ENCODE assay signal across 10 mouse cellular contexts in the genomic region with DNA sequence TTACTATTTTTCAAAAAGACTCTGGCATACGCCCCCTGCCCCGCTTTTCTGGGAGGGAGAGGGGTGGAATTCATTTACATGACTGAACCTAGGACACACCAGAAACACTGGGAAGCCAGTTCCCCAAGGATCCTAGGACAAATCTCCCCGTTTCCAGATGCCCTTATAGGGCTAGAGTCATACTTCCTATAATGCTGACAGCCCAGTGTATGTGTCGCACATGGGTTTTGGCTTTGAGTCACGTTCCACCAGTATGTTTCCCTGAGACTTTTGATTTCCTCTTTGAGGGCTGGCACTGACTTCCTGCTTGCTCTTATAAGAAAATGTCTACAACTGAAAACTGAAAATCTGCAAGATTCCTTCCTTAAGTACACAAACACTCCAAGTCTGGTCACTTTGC. TPM values are rescaled to one million over a fixed set of nuclear protein-coding genes. Genes with fewer than 3 reads are reported as not detected.
A peak's percentile ranks its signal among the peaks of the same experiment; 100 is the strongest.
DNase-seq lines count a peak whose midpoint lies in the region; ATAC-seq and TF ChIP-seq lines count a peak whose summit lies in the region.
"Had no signal": no experiment of that assay in that cellular context is flagged by ENCODE, and none has a peak within 500 bp of the region (broad histone marks: within the 10 kb centered on the region; RNA-seq: fewer than 3 reads in every experiment).

No protein-coding gene starts in this region.

- no peaks in the 10 kb centered on the region for H3K9me3 ChIP-seq in kidney, embryonic 16.5 days (ENCODE audit: low read length)
- no peaks in the 10 kb centered on the region for H3K9me3 ChIP-seq in heart, postnatal 0 days (replicated peaks; ENCODE audit: control insufficient read depth, low read length)
- H3K9me3 ChIP-seq: liver, embryonic 13.5 days; midbrain, embryonic 15.5 days had no signal

- H3K36me3 ChIP-seq in kidney, embryonic 16.5 days (ENCODE audit: insufficient read depth, low read length) = no peaks in the 10 kb centered on the region
- no peaks in the 10 kb centered on the region for H3K36me3 ChIP-seq in heart, postnatal 0 days (replicated peaks; ENCODE audit: control insufficient read depth, insufficient read depth, low read length)
- H3K36me3 ChIP-seq: liver, embryonic 13.5 days; midbrain, embryonic 15.5 days had no signal

- no peaks in the 10 kb centered on the region for H3K27me3 ChIP-seq in kidney, embryonic 16.5 days (ENCODE audit: insufficient read depth, low read length)
- H3K27me3 ChIP-seq in heart, postnatal 0 days (ENCODE audit: control insufficient read depth, insufficient read depth, low read length) = no peaks in the 10 kb centered on the region
- H3K27me3 ChIP-seq: midbrain, embryonic 15.5 days had no signal

- H3K4me1 ChIP-seq in kidney, embryonic 16.5 days (ENCODE audit: insufficient read depth, low read length) = peaks cover 40% of the 10 kb centered on the region
- H3K4me1 ChIP-seq in heart, postnatal 0 days (ENCODE audit: control insufficient read depth, insufficient read depth) = peaks cover 25% of the 10 kb centered on the region
- H3K4me1 ChIP-seq: liver, embryonic 13.5 days had no signal

- TF ChIP-seq CTCF in heart, postnatal 0 days (IDR thresholded peaks at IDR 0.05; ENCODE audit: low read depth) = no peak

- no peak overlapping the region for H3K9ac ChIP-seq in kidney, embryonic 16.5 days (replicated peaks; ENCODE audit: low read length)
- no peak overlapping the region for H3K9ac ChIP-seq in heart, postnatal 0 days (replicated peaks; ENCODE audit: low read depth, low read length)
- H3K9ac ChIP-seq: liver, embryonic 13.5 days; midbrain, embryonic 15.5 days had no signal

- ATAC-seq in kidney, embryonic 16.5 days (ENCODE audit: low FRiP score, low TSS enrichment) = no peak
- ATAC-seq in CD4-positive, CD25-positive, alpha-beta regulatory T cell, adult 4 months = peak; percentile 64
- no peak for ATAC-seq in heart, postnatal 0 days (ENCODE audit: insufficient read depth, low read depth)

- WGBS in kidney, embryonic 16.5 days = 69% methylated on average over 5 of the region's 5 CpGs
- 64% methylated on average over 5 of the region's 5 CpGs for WGBS in heart, postnatal 0 days

- H3K4me2 ChIP-seq in kidney, embryonic 16.5 days (replicated peaks; ENCODE audit: low read depth, low read length) = no peak overlapping the region
- no peak overlapping the region for H3K4me2 ChIP-seq in heart, postnatal 0 days (ENCODE audit: low read depth, low read length)
- H3K4me2 ChIP-seq: liver, embryonic 13.5 days; midbrain, embryonic 15.5 days had no signal

- no peak for DNase-seq in kidney, postnatal 10 days
- DNase-seq in 416B (ENCODE audit: low read depth) = peak; percentile 73
- no peak for DNase-seq in heart, postnatal 0 days (ENCODE audit: low spot score)
- DNase-seq in layer of hippocampus, postnatal 36 days = no peak
- no peak for DNase-seq in adrenal gland, postnatal 14 days

- H3K4me3 ChIP-seq in kidney, embryonic 16.5 days (ENCODE audit: low read length) = no peak overlapping the region
- no peak overlapping the region for H3K4me3 ChIP-seq in heart, postnatal 0 days (ENCODE audit: low read depth, low read length)
- H3K4me3 ChIP-seq: liver, embryonic 13.5 days; midbrain, embryonic 15.5 days had no signal

- H3K27ac ChIP-seq in kidney, embryonic 16.5 days (ENCODE audit: low read length) = peak overlapping the region; percentile 44; the same call in 1 of the 2 replicates
- peak overlapping the region; percentile 26; the same call in 1 of the 2 replicates for H3K27ac ChIP-seq in heart, postnatal 0 days (ENCODE audit: low read depth)
- H3K27ac ChIP-seq: liver, embryonic 13.5 days; midbrain, embryonic 15.5 days had no signal

- TF ChIP-seq EP300 in heart, postnatal 0 days (IDR thresholded peaks at IDR 0.05; ENCODE audit: low read depth) = no peak

RNA-seq across cellular contexts. Expression of a gene that starts 3.5 kb away (rescaled TPM):
- 12.2 and 13.3 TPM in 2 replicates for polyA plus RNA-seq in kidney, embryonic 16.5 days (2015; fragmentation: Nextera tagmentation; extraction: Ambion mirVana)
- polyA plus RNA-seq in CD4-positive, CD25-positive, alpha-beta regulatory T cell, adult 4 months (2017; shearing (Covaris generic)) = not detected
- total RNA-seq in heart, postnatal 0 days (2014; rRNA removed; ENCODE audit: low replicate concordance) = 265 and 376 TPM in 2 replicates
- 15.3 and 24.4 TPM in 2 replicates for polyA plus RNA-seq in heart, postnatal 0 days (2015; fragmentation: Nextera tagmentation; extraction: Ambion mirVana)
- total RNA-seq in layer of hippocampus, postnatal 36 days (2021) = 1 to 10 TPM; 6.3 to 8.3 TPM
- 34.8 and 45.0 TPM in 2 replicates for total RNA-seq in adrenal gland, postnatal 14 days (2021)
- total RNA-seq: neutrophil, adult 5-6 weeks had no signal
